19 mouse cellular contexts compared by ENCODE assay signal in the genomic region with DNA sequence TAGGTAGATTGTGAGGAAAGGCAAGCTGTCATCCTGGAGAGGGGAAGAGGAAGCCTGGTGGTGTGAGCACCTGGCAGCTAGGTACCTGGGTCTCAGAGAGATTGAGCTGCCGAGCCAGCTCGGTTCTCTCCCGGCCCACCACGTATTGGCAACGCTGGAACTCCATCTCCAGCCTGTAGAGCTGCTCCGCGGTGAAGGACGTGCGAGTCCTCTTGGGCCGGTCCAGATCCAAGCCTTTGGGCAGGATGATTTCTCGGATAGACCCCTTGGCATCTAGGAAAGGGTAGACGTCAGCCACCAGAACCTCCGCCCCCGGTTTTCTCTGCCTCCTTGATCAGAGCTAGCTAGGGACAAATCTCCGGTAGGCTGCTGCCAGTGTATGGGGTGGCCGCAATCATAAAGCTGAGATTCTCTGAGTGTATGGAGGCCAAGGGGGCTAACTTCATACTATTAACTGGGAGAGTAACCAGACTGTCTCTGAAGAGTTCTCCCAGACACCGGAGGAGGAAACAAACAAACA. TPM values are rescaled to one million over a fixed set of nuclear protein-coding genes. Genes with fewer than 3 reads are reported as not detected.
DNase-seq lines count a peak whose midpoint lies in the region; ATAC-seq lines count a peak whose summit lies in the region.
"Had no signal": no experiment of that assay in that cellular context is flagged by ENCODE, and none has a peak within 500 bp of the region (broad histone marks: within the 10 kb centered on the region; RNA-seq: fewer than 3 reads in every experiment).

No protein-coding gene starts in this region.

- H3K9me3 ChIP-seq in hindbrain, embryonic 12.5 days (replicated peaks): no peaks in the 10 kb centered on the region
- H3K9me3 ChIP-seq in hindbrain, embryonic 13.5 days: no peaks in the 10 kb centered on the region
- H3K9me3 ChIP-seq in forebrain, embryonic 11.5 days (ENCODE audit: control insufficient read depth, low read length): no peaks in the 10 kb centered on the region
- no peaks in the 10 kb centered on the region for H3K9me3 ChIP-seq in limb, embryonic 11.5 days (ENCODE audit: control insufficient read depth, low read length)
- H3K9me3 ChIP-seq: neural tube, embryonic 12.5 days had no signal

- no peak for ATAC-seq in hindbrain, embryonic 12.5 days (ENCODE audit: low FRiP score)
- no peak for ATAC-seq in hindbrain, embryonic 13.5 days (ENCODE audit: low FRiP score)
- no peak for ATAC-seq in forebrain, embryonic 11.5 days (replicated peaks; ENCODE audit: low FRiP score)
- ATAC-seq in limb, embryonic 11.5 days (ENCODE audit: insufficient number of reproducible peaks, low FRiP score, low TSS enrichment, low read depth): no peak

- peak overlapping the region; percentile 22; the same call in 1 of the 2 replicates for H3K4me3 ChIP-seq in hindbrain, embryonic 12.5 days
- no peak overlapping the region for H3K4me3 ChIP-seq in hindbrain, embryonic 13.5 days
- H3K4me3 ChIP-seq in forebrain, embryonic 11.5 days (ENCODE audit: low read depth, low read length): peak overlapping the region; percentile 52
- no peak overlapping the region for H3K4me3 ChIP-seq in limb, embryonic 11.5 days (ENCODE audit: low read depth, low read length)
- H3K4me3 ChIP-seq: neural tube, embryonic 12.5 days had no signal

- DNase-seq in embryo, embryonic 11 days: peak; percentile 29
- DNase-seq in forebrain, embryonic 11.5 days (ENCODE audit: low spot score): peak; percentile 61
- DNase-seq in limb, embryonic 11.5 days (ENCODE audit: low spot score): peak; percentile 51
- DNase-seq in testis, postnatal 14 days (ENCODE audit: low spot score): no peak
- no peak for DNase-seq in ovary, postnatal 36 days (ENCODE audit: low spot score)
- no peak for DNase-seq in urinary bladder, postnatal 10 days (ENCODE audit: low spot score)
- DNase-seq: cerebellum, adult 18-20 months; cerebellum, postnatal 36 days; gastrocnemius, postnatal 36 days; kidney, adult 8-10 months; lung, adult 2 months; lung, postnatal 36 days; thymus, adult 18-20 months had no signal

- 2% methylated on average over 17 of the region's 17 CpGs for WGBS in hindbrain, embryonic 12.5 days
- 3% methylated on average over 17 of the region's 17 CpGs for WGBS in hindbrain, embryonic 13.5 days
- WGBS in forebrain, embryonic 11.5 days: 2% methylated on average over 17 of the region's 17 CpGs
- WGBS in limb, embryonic 11.5 days: 2% methylated on average over 17 of the region's 17 CpGs

- no peak overlapping the region for H3K27ac ChIP-seq in hindbrain, embryonic 12.5 days
- H3K27ac ChIP-seq in hindbrain, embryonic 13.5 days: no peak overlapping the region
- H3K27ac ChIP-seq in forebrain, embryonic 11.5 days (ENCODE audit: low read depth, low read length): peak overlapping the region; percentile 91; the same call in 1 of the 2 replicates
- no peak overlapping the region for H3K27ac ChIP-seq in limb, embryonic 11.5 days (replicated peaks; ENCODE audit: low read depth, low read length)
- H3K27ac ChIP-seq: neural tube, embryonic 12.5 days had no signal

- no peak overlapping the region for H3K9ac ChIP-seq in hindbrain, embryonic 12.5 days
- H3K9ac ChIP-seq in hindbrain, embryonic 13.5 days: no peak overlapping the region
- H3K9ac ChIP-seq in forebrain, embryonic 11.5 days (ENCODE audit: low read length): peak overlapping the region; percentile 91
- H3K9ac ChIP-seq in limb, embryonic 11.5 days (ENCODE audit: low read length): no peak overlapping the region
- H3K9ac ChIP-seq: neural tube, embryonic 12.5 days had no signal

- no peak overlapping the region for H3K4me2 ChIP-seq in hindbrain, embryonic 12.5 days (replicated peaks)
- no peak overlapping the region for H3K4me2 ChIP-seq in hindbrain, embryonic 13.5 days
- peak overlapping the region; percentile 63 for H3K4me2 ChIP-seq in forebrain, embryonic 11.5 days (ENCODE audit: low read depth, low read length, severe bottlenecking)
- H3K4me2 ChIP-seq in limb, embryonic 11.5 days (ENCODE audit: low read depth, severe bottlenecking): no peak overlapping the region

- H3K36me3 ChIP-seq in hindbrain, embryonic 12.5 days: no peaks in the 10 kb centered on the region
- no peaks in the 10 kb centered on the region for H3K36me3 ChIP-seq in hindbrain, embryonic 13.5 days
- no peaks in the 10 kb centered on the region for H3K36me3 ChIP-seq in forebrain, embryonic 11.5 days (ENCODE audit: control insufficient read depth, insufficient read depth, low read length)
- H3K36me3 ChIP-seq in limb, embryonic 11.5 days (ENCODE audit: control insufficient read depth, insufficient read depth, low read length): no peaks in the 10 kb centered on the region
- H3K36me3 ChIP-seq: neural tube, embryonic 12.5 days had no signal

- peaks cover 98% of the 10 kb centered on the region for H3K27me3 ChIP-seq in hindbrain, embryonic 12.5 days
- H3K27me3 ChIP-seq in hindbrain, embryonic 13.5 days: peaks cover 100% of the 10 kb centered on the region
- peaks cover 82% of the 10 kb centered on the region for H3K27me3 ChIP-seq in forebrain, embryonic 11.5 days (ENCODE audit: control insufficient read depth, insufficient read depth, low read length)
- peaks cover 86% of the 10 kb centered on the region for H3K27me3 ChIP-seq in limb, embryonic 11.5 days (ENCODE audit: control insufficient read depth, insufficient read depth, low read length)

- H3K4me1 ChIP-seq in hindbrain, embryonic 12.5 days: peaks cover 23% of the 10 kb centered on the region
- H3K4me1 ChIP-seq in hindbrain, embryonic 13.5 days (replicated peaks): peaks cover 28% of the 10 kb centered on the region
- peaks cover 16% of the 10 kb centered on the region for H3K4me1 ChIP-seq in forebrain, embryonic 11.5 days (replicated peaks; ENCODE audit: control insufficient read depth, insufficient read depth, low read length)
- H3K4me1 ChIP-seq in limb, embryonic 11.5 days (ENCODE audit: control insufficient read depth, insufficient read depth, low read length): peaks cover 9% of the 10 kb centered on the region; the same call in 1 of the 2 replicates

RNA-seq across cellular contexts. Expression of a gene that starts 1.4 kb away (rescaled TPM):
- polyA plus RNA-seq in hindbrain, embryonic 12.5 days (2016; fragmentation: Nextera tagmentation; extraction: Ambion mirVana): not detected in 2 replicates
- not detected in 2 replicates for polyA plus RNA-seq in hindbrain, embryonic 13.5 days (2015; fragmentation: Nextera tagmentation; extraction: Ambion mirVana)
- polyA plus RNA-seq in forebrain, embryonic 11.5 days (2014; fragmentation: Nextera tagmentation; extraction: Ambion mirVana): 5.8 and 6.0 TPM in 2 replicates
- not detected in 2 replicates for polyA plus RNA-seq in limb, embryonic 11.5 days (2014; fragmentation: Nextera tagmentation; extraction: Ambion mirVana)
- polyA plus RNA-seq: heart, postnatal 0 days; large intestine, adult 2 months; liver, embryonic 11.5 days; lung, adult 2 months; neural tube, embryonic 12.5 days had no signal

RNA-seq across cellular contexts. Expression of a gene that starts 50.6 kb away (rescaled TPM):
- not detected in 2 replicates for polyA plus RNA-seq in hindbrain, embryonic 12.5 days (2016; fragmentation: Nextera tagmentation; extraction: Ambion mirVana)
- polyA plus RNA-seq in hindbrain, embryonic 13.5 days (2015; fragmentation: Nextera tagmentation; extraction: Ambion mirVana): not detected in 2 replicates
- not detected in 2 replicates for polyA plus RNA-seq in forebrain, embryonic 11.5 days (2014; fragmentation: Nextera tagmentation; extraction: Ambion mirVana)
- not detected in 2 replicates for polyA plus RNA-seq in limb, embryonic 11.5 days (2014; fragmentation: Nextera tagmentation; extraction: Ambion mirVana)
- polyA plus RNA-seq: heart, postnatal 0 days; large intestine, adult 2 months; liver, embryonic 11.5 days; lung, adult 2 months; neural tube, embryonic 12.5 days had no signal

Comparison
In these comparisons a context has a peak if more than half of its experiments do, and no peak if none do; other contexts are left out.
1. H3K4me3 ChIP-seq: peak in hindbrain, embryonic 12.5 days (single experiment) and forebrain, embryonic 11.5 days (single experiment); none in hindbrain, embryonic 13.5 days (single experiment) and limb, embryonic 11.5 days (single experiment).
2. DNase-seq: peak in embryo, embryonic 11 days (single experiment), forebrain, embryonic 11.5 days (single experiment) and limb, embryonic 11.5 days (single experiment); none in testis, postnatal 14 days (single experiment), ovary, postnatal 36 days (single experiment) and urinary bladder, postnatal 10 days (single experiment).